Mouse (Mus musculus) liver, embryonic 11.5 days (tissue): Measurements from ENCODE around the gene Tax1bp1. TPM values are rescaled to one million over a fixed set of nuclear protein-coding genes. Genes with fewer than 3 reads are reported as not detected.
"Not testable (repeated sequence)": the region's sequence is repeated elsewhere in the genome, so short reads cannot be mapped to it uniquely, and the experiment has no call there.

ENCODE experiments used
- ATAC-seq: fragments of 200-750 bp; cut with Nextera tagmentation; replicated peaks from 2 replicates; pipeline ENCODE4 v1.8.0; 2017; ENCODE audit warnings: moderate number of reproducible peaks, mild to moderate bottlenecking, moderate TSS enrichment, moderate library complexity; ENCODE audit not compliant: low FRiP score
- DNase-seq: peaks from one replicate; pipeline ENCODE4 v3.0.0-alpha.2; 2017; ENCODE audit warnings: low spot score
- H3K27ac ChIP-seq: fragments of 300-500 bp; sonication (generic); 2 replicates; pipeline ENCODE4 v1.5.1; 2014; ENCODE audit warnings: mild to moderate bottlenecking, low read depth, low read length, control low read depth
- H3K27me3 ChIP-seq: fragments of 300-500 bp; sonication (generic); replicated peaks from 2 replicates; pipeline ENCODE4 v1.6.1; 2014; ENCODE audit warnings: low read length, mixed read lengths; ENCODE audit not compliant: control insufficient read depth, insufficient read depth
- H3K36me3 ChIP-seq: fragments of 300-500 bp; sonication (generic); 2 replicates; pipeline ENCODE4 v1.6.1; 2014; ENCODE audit warnings: mild to moderate bottlenecking, low read length, moderate library complexity, mixed read lengths; ENCODE audit not compliant: control insufficient read depth, insufficient read depth
- H3K4me1 ChIP-seq: fragments of 300-500 bp; sonication (generic); replicated peaks from 2 replicates; pipeline ENCODE4 v1.6.1; 2014; ENCODE audit warnings: low read length, mixed read lengths; ENCODE audit not compliant: control insufficient read depth, insufficient read depth
- H3K4me2 ChIP-seq: fragments of 300-500 bp; sonication (generic); 2 replicates; pipeline ENCODE4 v1.6.1; 2014; ENCODE audit warnings: mild to moderate bottlenecking, control low read depth, moderate library complexity
- H3K4me3 ChIP-seq: fragments of 300-500 bp; sonication (generic); 2 replicates; pipeline ENCODE4 v1.5.1; 2014; ENCODE audit warnings: low read depth, low read length, control low read depth
- H3K9ac ChIP-seq: fragments of 300-500 bp; sonication (generic); 2 replicates; pipeline ENCODE4 v1.6.1; 2014; ENCODE audit warnings: low read depth, low read length, control low read depth
- H3K9me3 ChIP-seq: fragments of 300-500 bp; sonication (generic); 2 replicates; pipeline ENCODE4 v1.6.1; 2016; ENCODE audit warnings: low read length, inconsistent platforms, mixed read lengths; ENCODE audit not compliant: control insufficient read depth
- WGBS: fragments of 180-500 bp; shearing (Covaris S2); extraction: QIAGEN DNeasy Blood & Tissue Kit; methylation state at CpG from one replicate; pipeline ENCODE4 v1.1.7; 2014; 5-methylcytosine and 5-hydroxymethylcytosine counted together
- polyA plus RNA-seq: library from polyadenylated mRNA; unstranded; fragments of >200 nt; fragmentation: Nextera tagmentation; extraction: Ambion mirVana; gene quantifications from 2 replicates; pipeline ENCODE4 v1.2.1, GENCODE M21; 2014

Tax1bp1 gene
- polyA plus RNA-seq, 1 experiment from 2014 or later = 83.2 TPM

- not testable (repeated sequence) for H3K36me3 ChIP-seq, DNase-seq
- WGBS = 83% methylated on average over 4 of the region's 4 CpGs
These were observed 36.0 kb upstream of the Tax1bp1 start for GRCm38 (mm10) chr6:52677534-52677933.

GRCm38 (mm10) chr6:52679565-52679964, 34.0 kb upstream of the Tax1bp1 start:
- Histone ChIP-seq H3K4me2 (no peak overlapping the region), H3K9ac (no peak overlapping the region), H3K27me3 (no peaks in the 10 kb centered on the region), H3K4me3 (no peak overlapping the region), H3K9me3 (no peaks in the 10 kb centered on the region), H3K4me1 (no peaks in the 10 kb centered on the region), H3K27ac (no peak overlapping the region), H3K36me3 (no peaks in the 10 kb centered on the region)
- WGBS = 74% methylated on average over 9 of the region's 9 CpGs
- DNase-seq (no peak), ATAC-seq (no peak)

More at GRCm38 (mm10) chr6:52677534-52677933, 36.0 kb upstream of the Tax1bp1 start:
- not testable (repeated sequence) for H3K4me2 ChIP-seq, H3K27me3 ChIP-seq, H3K4me3 ChIP-seq, H3K9me3 ChIP-seq, H3K4me1 ChIP-seq, H3K9ac ChIP-seq, H3K27ac ChIP-seq, ATAC-seq

GRCm38 (mm10) chr6:52680458-52681032, 33.0 kb upstream of the Tax1bp1 start:
- Histone ChIP-seq H3K4me2 (no peak overlapping the region), H3K4me3 (no peak overlapping the region), H3K9me3 (no peaks in the 10 kb centered on the region), H3K9ac (no peak overlapping the region), H3K36me3 (no peaks in the 10 kb centered on the region), H3K27me3 (no peaks in the 10 kb centered on the region), H3K27ac (no peak overlapping the region), H3K4me1 (no peaks in the 10 kb centered on the region)
- DNase-seq = no peak
- 57% methylated on average over 8 of the region's 8 CpGs for WGBS
- no peak for ATAC-seq

GRCm38 (mm10) chr6:52681847-52682485, 31.6 kb upstream of the Tax1bp1 start:
- no peaks in the 10 kb centered on the region for H3K9me3 ChIP-seq
- no peak overlapping the region for H3K27ac ChIP-seq
- no peak overlapping the region for H3K4me2 ChIP-seq
- no peaks in the 10 kb centered on the region for H3K4me1 ChIP-seq
- DNase-seq (no peak), ATAC-seq (no peak)
- H3K36me3 ChIP-seq = no peaks in the 10 kb centered on the region
- H3K27me3 ChIP-seq = no peaks in the 10 kb centered on the region
- no peak overlapping the region for H3K4me3 ChIP-seq
- 76% methylated on average over 6 of the region's 6 CpGs for WGBS
- H3K9ac ChIP-seq = no peak overlapping the region

- Histone ChIP-seq H3K4me2 (no peak overlapping the region), H3K4me1 (no peaks in the 10 kb centered on the region), H3K9me3 (no peaks in the 10 kb centered on the region), H3K36me3 (no peaks in the 10 kb centered on the region), H3K27me3 (no peaks in the 10 kb centered on the region), H3K9ac (no peak overlapping the region), H3K4me3 (no peak overlapping the region), H3K27ac (no peak overlapping the region)
- ATAC-seq (no peak), DNase-seq (no peak)
- 80% methylated on average over 3 of the region's 3 CpGs for WGBS
These were observed 30.9 kb upstream of the Tax1bp1 start for GRCm38 (mm10) chr6:52682607-52683006.

GRCm38 (mm10) chr6:52686901-52687500, 26.5 kb upstream of the Tax1bp1 start:
- ATAC-seq (no peak), DNase-seq (no peak)
- Histone ChIP-seq H3K36me3 (no peaks in the 10 kb centered on the region), H3K4me2 (no peak overlapping the region), H3K4me3 (no peak overlapping the region), H3K9ac (no peak overlapping the region), H3K27me3 (no peaks in the 10 kb centered on the region), H3K27ac (no peak overlapping the region), H3K4me1 (no peaks in the 10 kb centered on the region), H3K9me3 (no peaks in the 10 kb centered on the region)
- WGBS = 81% methylated on average over 5 of the region's 5 CpGs

GRCm38 (mm10) chr6:52690365-52690764, 23.2 kb upstream of the Tax1bp1 start:
- Histone ChIP-seq H3K4me2 (no peak overlapping the region), H3K4me1 (no peaks in the 10 kb centered on the region), H3K9ac (no peak overlapping the region), H3K4me3 (no peak overlapping the region), H3K27me3 (no peaks in the 10 kb centered on the region), H3K36me3 (no peaks in the 10 kb centered on the region), H3K9me3 (no peaks in the 10 kb centered on the region), H3K27ac (no peak overlapping the region)
- no peak for ATAC-seq
- DNase-seq = no peak
- WGBS = 79% methylated on average over 3 of the region's 3 CpGs

- Histone ChIP-seq H3K4me3 (no peak overlapping the region), H3K4me1 (no peaks in the 10 kb centered on the region), H3K9me3 (no peaks in the 10 kb centered on the region), H3K9ac (no peak overlapping the region), H3K27me3 (no peaks in the 10 kb centered on the region), H3K27ac (no peak overlapping the region), H3K4me2 (no peak overlapping the region), H3K36me3 (no peaks in the 10 kb centered on the region)
- DNase-seq (no peak), ATAC-seq (no peak)
- 55% methylated on average over 4 of the region's 5 CpGs for WGBS
These were observed 21.7 kb upstream of the Tax1bp1 start for GRCm38 (mm10) chr6:52691800-52692199.
